Mouse (Mus musculus): ENCODE measurements around the gene Fam193a.

DNA sequence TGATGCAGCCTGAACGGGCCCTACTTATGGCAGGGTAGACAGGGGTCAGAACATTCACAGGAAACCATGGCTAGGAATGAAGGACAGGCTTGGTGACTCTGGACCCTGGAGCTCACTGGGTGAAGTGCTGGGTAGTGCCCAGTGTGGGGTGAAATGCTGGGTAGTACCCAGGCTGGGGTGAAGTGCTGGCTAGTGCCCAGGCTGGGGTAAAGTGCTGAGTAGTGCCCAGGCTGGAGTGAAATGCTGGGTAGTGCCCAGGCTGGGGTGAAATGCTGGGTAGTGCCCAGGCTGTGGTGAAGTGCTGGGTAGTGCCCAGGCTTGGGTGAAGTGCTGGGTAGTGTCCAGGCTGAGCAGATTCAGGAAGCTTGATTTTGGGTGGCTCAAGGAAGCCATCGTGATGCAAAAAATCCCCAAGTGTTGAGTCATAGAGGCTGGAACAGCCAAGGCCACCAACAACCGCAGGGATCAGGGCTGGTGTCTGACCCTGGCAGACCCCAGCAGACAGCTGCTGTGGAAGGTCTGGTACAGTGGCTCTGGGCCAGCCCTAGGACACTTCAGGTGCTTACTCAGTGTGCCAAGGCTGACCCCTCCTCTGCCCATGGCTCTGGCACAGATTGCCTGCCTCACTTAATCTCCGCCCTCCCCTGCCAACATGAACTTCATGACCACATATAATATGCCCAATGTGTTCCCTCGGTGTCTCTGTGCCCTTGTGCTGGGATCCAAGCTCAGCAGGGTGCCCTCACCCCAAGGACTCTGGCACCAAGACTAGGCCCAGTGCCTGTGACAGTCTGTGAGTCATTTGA is 165.2 kb downstream of the Fam193a start:
- TF ChIP-seq CTCF (IDR thresholded peaks at IDR 0.05; ENCODE audit: insufficient read depth, low read length) (no peak), POLR2A (IDR thresholded peaks at IDR 0.05; ENCODE audit: borderline replicate concordance, extremely low read depth, low read depth, low read length) (no peak)
